Mouse (Mus musculus): Measurements from ENCODE around the gene Mybph. TPM values are rescaled to one million over a fixed set of nuclear protein-coding genes. Genes with fewer than 3 reads are reported as not detected.

Gene Mybph
- total RNA-seq, 2 experiments from 2014 or later: 0.09 TPM; not detected in 1

- no peak for ATAC-seq (ENCODE audit: poor library complexity, severe bottlenecking)
Observed at GRCm38 (mm10) chr1:134206085-134206484, 12.8 kb downstream of the Mybph start.

GRCm38 (mm10) chr1:134210179-134210755 lies 17.0 kb downstream of the Mybph start:
- ATAC-seq (ENCODE audit: poor library complexity, severe bottlenecking): no peak

DNA sequence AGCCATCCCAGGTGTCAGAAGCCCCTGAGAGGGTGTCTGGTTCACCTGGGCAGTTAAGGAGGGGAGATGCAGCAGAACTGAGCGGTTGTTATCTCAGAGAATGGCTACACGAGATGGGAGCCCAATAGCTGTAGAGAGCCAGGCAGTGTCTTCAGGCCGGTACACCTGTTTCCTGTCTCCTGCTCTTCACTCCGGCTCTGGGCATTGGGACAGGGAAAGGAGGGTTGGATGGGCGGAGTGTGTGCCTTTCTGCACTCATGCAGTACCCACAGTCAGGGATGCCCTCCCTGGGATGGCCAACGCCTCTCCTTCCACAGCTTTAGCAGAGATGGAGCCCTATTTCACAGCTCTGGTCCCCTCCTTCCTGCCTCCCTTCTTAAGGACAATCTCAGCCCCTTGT lies 17.8 kb downstream of the Mybph start:
- ATAC-seq (ENCODE audit: poor library complexity, severe bottlenecking): no peak

GRCm38 (mm10) chr1:134211631-134212030 lies 18.4 kb downstream of the Mybph start:
- ATAC-seq (ENCODE audit: poor library complexity, severe bottlenecking): no peak

DNA sequence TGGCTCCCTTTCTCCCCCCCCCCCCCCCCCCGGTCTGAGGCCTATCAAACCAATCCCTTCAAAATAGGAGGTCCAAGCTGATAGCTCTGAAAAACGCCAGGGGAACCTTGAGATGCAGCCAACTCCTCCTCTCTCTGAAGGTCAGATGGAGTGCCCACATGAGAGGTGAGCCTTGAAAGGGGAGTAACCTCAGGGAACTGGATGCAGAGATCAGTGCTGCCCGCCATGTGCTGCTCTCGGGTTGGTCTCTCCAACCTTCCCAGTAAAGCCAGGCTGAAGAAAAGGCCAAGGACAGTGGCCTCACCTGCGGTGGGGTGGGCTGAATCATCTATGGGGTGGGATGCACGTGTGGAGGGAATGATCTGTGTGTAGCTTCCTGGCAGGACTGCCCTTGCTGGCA lies 19.1 kb downstream of the Mybph start:
- ATAC-seq (ENCODE audit: poor library complexity, severe bottlenecking): no peak

DNA sequence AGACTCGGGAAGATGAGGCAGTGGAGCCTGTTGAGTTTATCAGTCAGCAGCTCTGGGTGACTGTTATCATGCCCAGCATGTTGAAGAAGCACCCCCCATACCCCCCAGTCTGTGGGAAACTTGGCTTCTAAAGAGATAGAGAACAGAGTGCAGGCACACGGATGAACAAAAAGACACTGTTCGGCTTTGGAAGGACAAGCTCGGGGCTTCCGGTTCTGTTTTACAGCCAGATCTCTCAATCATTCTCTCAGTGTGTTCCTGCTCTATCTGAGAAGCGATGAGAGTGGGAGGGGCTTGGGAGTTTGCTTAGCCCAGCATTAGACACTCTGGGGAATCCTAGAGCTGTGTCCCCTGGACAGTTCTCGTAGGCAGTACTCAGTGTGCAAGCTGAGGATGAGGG lies 20.2 kb downstream of the Mybph start:
- ATAC-seq (ENCODE audit: poor library complexity, severe bottlenecking): no peak

GRCm38 (mm10) chr1:134215059-134215458 lies 21.8 kb downstream of the Mybph start:
- no peak for ATAC-seq (ENCODE audit: poor library complexity, severe bottlenecking)

- ATAC-seq (ENCODE audit: poor library complexity, severe bottlenecking): no peak
Observed at GRCm38 (mm10) chr1:134215751-134216628, 22.7 kb downstream of the Mybph start.

DNA sequence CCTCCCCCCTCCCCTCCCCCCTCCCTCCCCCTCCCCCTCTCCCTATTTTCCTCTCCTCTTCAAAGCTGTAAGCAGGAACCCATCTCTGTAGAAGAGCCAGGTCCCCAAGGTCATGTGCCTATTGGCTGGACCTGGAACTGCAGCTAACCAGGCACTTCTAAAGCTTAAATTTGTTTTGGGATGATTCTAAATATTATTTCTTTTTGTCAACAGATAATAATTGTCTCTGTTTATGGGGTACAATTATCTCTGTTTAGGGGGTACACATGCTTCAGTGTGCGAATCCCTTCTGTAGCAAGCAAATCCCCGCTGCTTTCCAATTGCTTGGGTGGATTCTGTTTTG lies 23.4 kb downstream of the Mybph start:
- no peak for ATAC-seq (ENCODE audit: poor library complexity, severe bottlenecking)

- ATAC-seq (ENCODE audit: poor library complexity, severe bottlenecking): no peak
Observed at GRCm38 (mm10) chr1:134217028-134217481, 23.8 kb downstream of the Mybph start.

- ATAC-seq (ENCODE audit: poor library complexity, severe bottlenecking): no peak
Observed at GRCm38 (mm10) chr1:134217942-134218341, 24.7 kb downstream of the Mybph start.

DNA sequence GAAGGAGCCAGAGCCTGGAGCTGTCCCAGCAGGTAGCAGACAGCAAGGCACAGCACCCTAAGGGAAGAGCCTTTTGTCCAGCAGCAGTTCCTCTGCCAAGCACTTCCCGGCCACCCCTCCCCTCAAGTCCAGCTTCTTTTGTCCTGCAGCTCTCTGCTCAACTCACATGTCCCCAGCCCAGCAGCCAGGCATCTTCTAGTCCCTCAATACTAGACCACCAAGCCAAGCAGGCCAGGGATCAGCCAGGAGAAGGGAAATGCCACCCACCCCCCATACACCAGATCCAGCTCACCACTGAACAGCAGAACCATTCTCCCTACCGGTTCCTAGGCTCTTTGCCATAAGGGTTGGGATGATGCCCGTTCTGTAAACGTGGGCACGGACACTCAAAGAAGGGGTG lies 26.4 kb downstream of the Mybph start:
- no peak for ATAC-seq (ENCODE audit: poor library complexity, severe bottlenecking)

GRCm38 (mm10) chr1:134221172-134221571 lies 27.9 kb downstream of the Mybph start:
- ATAC-seq (ENCODE audit: poor library complexity, severe bottlenecking): no peak

- ATAC-seq (ENCODE audit: poor library complexity, severe bottlenecking): no peak
Observed at GRCm38 (mm10) chr1:134222122-134223055, 29.1 kb downstream of the Mybph start.

GRCm38 (mm10) chr1:134224649-134225227 lies 31.5 kb downstream of the Mybph start:
- no peak for ATAC-seq (ENCODE audit: poor library complexity, severe bottlenecking)

DNA sequence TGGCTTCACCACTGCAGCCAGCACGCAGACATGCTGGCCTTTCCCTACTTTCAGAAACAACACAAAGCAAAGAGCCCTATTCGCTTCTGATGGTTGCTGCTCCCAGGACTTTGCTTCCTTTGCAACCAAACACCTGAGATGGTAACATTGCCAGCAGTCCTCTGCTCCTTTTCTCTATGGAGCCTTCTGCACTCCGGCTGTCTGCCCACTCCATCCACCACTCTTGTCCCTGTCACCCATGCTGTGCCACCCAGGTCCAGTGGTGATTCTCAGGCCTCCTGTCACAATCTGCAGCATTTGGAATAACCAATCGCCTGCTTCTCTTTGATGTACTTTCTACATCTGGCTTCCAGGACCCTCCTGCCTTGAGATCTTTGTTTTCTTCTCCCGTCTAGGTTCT lies 32.1 kb downstream of the Mybph start:
- ATAC-seq (ENCODE audit: poor library complexity, severe bottlenecking): no peak

DNA sequence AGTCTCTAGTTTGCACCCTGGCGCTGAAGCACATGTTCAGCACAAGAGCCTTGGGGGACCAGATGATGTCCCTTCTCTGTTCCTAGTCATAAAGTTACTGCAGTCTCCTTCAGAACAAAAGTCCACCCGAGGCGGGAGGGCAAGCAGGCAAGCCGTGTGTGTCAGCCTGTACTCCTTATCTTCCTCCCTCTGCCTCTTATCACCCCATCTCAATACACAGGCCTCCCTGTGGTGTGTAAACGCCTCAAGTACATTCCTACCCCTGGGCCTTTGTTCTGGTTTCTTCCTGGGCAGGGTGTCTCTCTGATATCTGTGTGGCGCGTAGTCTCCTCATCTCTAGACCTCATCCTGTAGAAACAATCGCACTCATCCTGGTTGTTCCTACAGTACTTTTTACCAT lies 33.5 kb downstream of the Mybph start:
- no peak for ATAC-seq (ENCODE audit: poor library complexity, severe bottlenecking)

DNA sequence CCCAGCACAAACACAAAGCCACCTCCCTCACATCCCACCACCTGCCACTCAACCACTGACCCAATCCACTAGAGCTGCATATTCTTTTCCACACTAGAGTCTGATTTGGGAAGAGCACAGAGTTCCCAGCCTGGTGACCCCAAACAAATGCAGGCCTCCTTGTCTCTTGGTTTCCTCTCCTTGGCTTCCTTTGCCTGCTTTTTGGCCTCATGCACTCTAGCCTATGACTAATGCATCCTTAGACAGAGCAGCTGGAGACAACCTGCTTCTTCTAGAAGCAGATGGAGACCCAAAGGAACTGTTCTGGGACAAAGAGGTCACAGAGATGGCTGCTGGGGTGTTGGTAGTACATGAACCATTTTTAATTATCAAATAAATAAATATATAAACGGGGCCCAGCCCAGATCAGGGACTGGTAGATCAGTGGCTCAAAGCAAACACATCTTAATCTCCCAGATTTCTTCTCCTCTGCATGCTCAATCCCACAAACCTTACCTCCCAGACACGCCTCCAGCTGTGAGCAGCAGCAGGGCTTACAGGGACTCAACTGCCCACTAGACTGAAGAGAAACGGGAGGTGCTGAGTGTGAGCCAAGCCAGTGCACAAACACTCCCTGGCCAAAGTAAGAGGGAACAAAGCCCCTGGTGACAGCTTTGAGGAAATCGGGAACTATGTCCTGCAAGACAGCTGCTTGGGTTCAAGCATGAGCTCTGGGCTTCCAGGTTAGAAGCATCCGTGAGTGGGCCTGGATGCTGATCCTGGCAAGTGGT lies 36.7 kb downstream of the Mybph start:
- no peak for ATAC-seq (ENCODE audit: poor library complexity, severe bottlenecking)

GRCm38 (mm10) chr1:134230638-134231228 lies 37.5 kb downstream of the Mybph start:
- ATAC-seq (ENCODE audit: poor library complexity, severe bottlenecking): no peak

- no peak for ATAC-seq (ENCODE audit: poor library complexity, severe bottlenecking)
Observed at GRCm38 (mm10) chr1:134231270-134231669, 38.0 kb downstream of the Mybph start.

Measured in megakaryocyte, adult 5-6 weeks (primary cell).